Mouse (Mus musculus): ENCODE results near the gene Spats1.

DNA sequence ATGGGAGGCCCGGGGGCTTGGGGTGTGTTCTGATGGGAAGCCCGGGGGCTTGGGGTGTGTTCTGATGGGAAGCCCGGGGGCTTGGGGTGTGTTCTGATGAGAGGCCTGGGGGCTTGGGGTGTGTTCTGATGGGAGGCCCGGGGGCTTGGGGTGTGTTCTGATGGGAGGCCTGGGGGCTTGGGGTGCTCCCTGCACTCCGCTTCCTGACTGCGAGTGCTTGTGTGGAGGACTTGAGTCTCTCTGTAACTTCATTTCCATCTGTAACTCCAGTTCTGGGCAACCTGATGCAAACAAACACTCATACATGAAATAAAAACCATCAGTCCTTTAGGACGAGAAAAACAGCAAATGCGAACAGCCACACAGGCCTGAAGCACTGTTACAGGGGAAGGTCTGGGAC lies 16.2 kb downstream of the Spats1 start:
- no peak for TF ChIP-seq CTCF (IDR thresholded peaks at IDR 0.05; ENCODE audit: extremely low read depth, insufficient read length, insufficient replicate concordance, low read depth, low read length)
- TF ChIP-seq POLR2A (IDR thresholded peaks at IDR 0.05; ENCODE audit: low read depth, low read length): no peak

Data from small intestine, adult 2 months (tissue).